ENCODE assay signal across 8 mouse cellular contexts in genomic region chr11:4218637-4219036, GRCm38 (mm10). TPM values are rescaled to one million over a fixed set of nuclear protein-coding genes. Genes with fewer than 3 reads are reported as not detected.
A peak's percentile ranks its signal among the peaks of the same experiment; 100 is the strongest.
DNase-seq lines count a peak whose midpoint lies in the region; ATAC-seq and TF ChIP-seq lines count a peak whose summit lies in the region.

No protein-coding gene starts in this region.

- intact Hi-C loops in heart, postnatal 25 days (cut with DNase I), result loop anchor here (1.0 to 10.0 kb wide), 4 partner anchors 28 to 124 kb away; partner anchors contain the start of genes Ccdc157, Mtfp1, Rnf215 and Sf3a1

- 0 out of 2 replicates have a peak, but pooled peaks cover 10% of the 10 kb centered on the region for H3K4me1 ChIP-seq in heart, embryonic 11.5 days (ENCODE audit: control insufficient read depth, insufficient read depth, low read length)
- peaks cover 87% of the 10 kb centered on the region for H3K4me1 ChIP-seq in E14TG2a.4 (replicated peaks; ENCODE audit: low read depth, low read length)
- H3K4me1 ChIP-seq in forebrain, embryonic 14.5 days (ENCODE audit: control insufficient read depth, insufficient read depth, low read length), result no peaks in the 10 kb centered on the region
- peaks cover 62% of the 10 kb centered on the region for H3K4me1 ChIP-seq in liver, embryonic 15.5 days (replicated peaks)

- no peak for TF ChIP-seq CTCF in E14TG2a.4 (conservative IDR thresholded peaks at IDR 0.05; ENCODE audit: low read length)

- ATAC-seq in heart, embryonic 11.5 days (replicated peaks; ENCODE audit: insufficient number of reproducible peaks, low FRiP score, low TSS enrichment), result no peak
- no peak for ATAC-seq in forebrain, embryonic 14.5 days
- no peak for ATAC-seq in liver, embryonic 15.5 days (ENCODE audit: insufficient read depth)

- 0 out of 2 replicates have a peak, but pooled peaks cover 6% of the 10 kb centered on the region for H3K36me3 ChIP-seq in heart, embryonic 11.5 days (ENCODE audit: control insufficient read depth, insufficient read depth, low read length)
- peaks cover 61% of the 10 kb centered on the region for H3K36me3 ChIP-seq in E14TG2a.4 (ENCODE audit: insufficient read depth, low read length)
- peaks cover 11% of the 10 kb centered on the region for H3K36me3 ChIP-seq in forebrain, embryonic 14.5 days (ENCODE audit: control insufficient read depth, insufficient read depth, low read length)
- H3K36me3 ChIP-seq in liver, embryonic 15.5 days (replicated peaks), result peaks cover 8% of the 10 kb centered on the region

- H3K9ac ChIP-seq in heart, embryonic 11.5 days (ENCODE audit: low read depth, low read length), result peak overlapping the region; percentile 72
- H3K9ac ChIP-seq in forebrain, embryonic 14.5 days (ENCODE audit: low read length), result no peak overlapping the region; the same call in 1 of the 2 replicates
- H3K9ac ChIP-seq in liver, embryonic 15.5 days, result peak overlapping the region; percentile 65

- 5% methylated on average over 6 of the region's 6 CpGs for WGBS in heart, embryonic 11.5 days (ENCODE audit: insufficient replicate concordance)
- 13% methylated on average over 6 of the region's 6 CpGs for WGBS in forebrain, embryonic 14.5 days
- 28% methylated on average over 6 of the region's 6 CpGs for WGBS in liver, embryonic 15.5 days (ENCODE audit: insufficient replicate concordance)

- 0 out of 2 replicates have a peak, but pooled peaks cover 9% of the 10 kb centered on the region for H3K27me3 ChIP-seq in heart, embryonic 11.5 days (ENCODE audit: control insufficient read depth, insufficient read depth, low read length)
- H3K27me3 ChIP-seq in E14TG2a.4 (ENCODE audit: insufficient read depth, low read length), result no peaks in the 10 kb centered on the region
- H3K27me3 ChIP-seq in forebrain, embryonic 14.5 days (replicated peaks; ENCODE audit: control insufficient read depth, insufficient read depth, low read length), result peaks cover 8% of the 10 kb centered on the region; the same call in 1 of the 2 replicates
- peaks cover 21% of the 10 kb centered on the region for H3K27me3 ChIP-seq in liver, embryonic 15.5 days

- 0 out of 2 replicates have a peak, but pooled peaks cover 2% of the 10 kb centered on the region for H3K9me3 ChIP-seq in heart, embryonic 11.5 days (replicated peaks; ENCODE audit: control insufficient read depth, low read length)
- H3K9me3 ChIP-seq in E14TG2a.4 (ENCODE audit: low read length), result no peaks in the 10 kb centered on the region
- H3K9me3 ChIP-seq in forebrain, embryonic 14.5 days (replicated peaks; ENCODE audit: control insufficient read depth, low read length), result no peaks in the 10 kb centered on the region
- H3K9me3 ChIP-seq in liver, embryonic 15.5 days (replicated peaks), result no peaks in the 10 kb centered on the region

- no peak overlapping the region for H3K27ac ChIP-seq in heart, embryonic 11.5 days (ENCODE audit: low read depth, low read length)
- H3K27ac ChIP-seq in forebrain, embryonic 14.5 days (ENCODE audit: low read depth, low read length), result no peak overlapping the region
- H3K27ac ChIP-seq in liver, embryonic 15.5 days (replicated peaks), result no peak overlapping the region

- no peak for DNase-seq in heart, postnatal 25 days (ENCODE audit: low spot score)
- DNase-seq in forebrain, embryonic 14.5 days (ENCODE audit: low spot score), result no peak
- DNase-seq in adrenal gland, adult 18-20 months (ENCODE audit: low spot score in 2 of 2), result no peak
- DNase-seq in right cerebral cortex, postnatal 14 days, result no peak
- DNase-seq in adrenal gland, postnatal 14 days, result no peak

- peak overlapping the region; percentile 98 for H3K4me2 ChIP-seq in heart, embryonic 11.5 days
- H3K4me2 ChIP-seq in forebrain, embryonic 14.5 days (ENCODE audit: low read length), result peak overlapping the region; percentile 72
- peak overlapping the region; percentile 98 for H3K4me2 ChIP-seq in liver, embryonic 15.5 days

- H3K4me3 ChIP-seq in heart, embryonic 11.5 days (ENCODE audit: low read depth, low read length), result peak overlapping the region; percentile 53
- H3K4me3 ChIP-seq in E14TG2a.4 (replicated peaks; ENCODE audit: low read length), result peak overlapping the region; percentile 90
- peak overlapping the region; percentile 38 for H3K4me3 ChIP-seq in forebrain, embryonic 14.5 days (ENCODE audit: low read depth, low read length)
- H3K4me3 ChIP-seq in liver, embryonic 15.5 days (replicated peaks), result peak overlapping the region; percentile 64

RNA-seq across cellular contexts. Expression of gene Castor1, which starts 0.6 kb away (rescaled TPM):
- polyA plus RNA-seq in heart, embryonic 11.5 days (2014; fragmentation: Nextera tagmentation; extraction: Ambion mirVana), result 2.2 and 2.5 TPM in 2 replicates
- 1 to 10 TPM; 3.8 to 7.4 TPM for total RNA-seq in heart, postnatal 25 days (2021)
- 1.6 and 1.8 TPM in 2 replicates for polyA plus RNA-seq in forebrain, embryonic 14.5 days (2014; fragmentation: Nextera tagmentation; extraction: Ambion mirVana)
- 1.5 TPM in 2 replicates for polyA plus RNA-seq in liver, embryonic 15.5 days (2015; fragmentation: Nextera tagmentation; extraction: Ambion mirVana)
- total RNA-seq in adrenal gland, adult 18-20 months (2021), result 1 to 10 TPM; 3.0 to 5.1 TPM
- 6.1 and 8.5 TPM in 2 replicates for total RNA-seq in adrenal gland, postnatal 14 days (2021)

RNA-seq across cellular contexts. Expression of gene Osm, which starts 17.6 kb away (rescaled TPM):
- 0.10 and 0.11 TPM in 2 replicates for polyA plus RNA-seq in heart, embryonic 11.5 days (2014; fragmentation: Nextera tagmentation; extraction: Ambion mirVana)
- total RNA-seq in heart, postnatal 25 days (2021), result not detected
- 0.14 TPM in 1 of 2 replicates, not detected in the other for polyA plus RNA-seq in forebrain, embryonic 14.5 days (2014; fragmentation: Nextera tagmentation; extraction: Ambion mirVana)
- polyA plus RNA-seq in liver, embryonic 15.5 days (2015; fragmentation: Nextera tagmentation; extraction: Ambion mirVana), result 0.50 TPM in 2 replicates
- under 1 TPM in 1 of 2 experiments, not detected in 1; 0.16 TPM for total RNA-seq in adrenal gland, adult 18-20 months (2021)
- 0.41 TPM in 1 of 2 replicates, not detected in the other for total RNA-seq in adrenal gland, postnatal 14 days (2021)

RNA-seq across cellular contexts. Expression of gene Tbc1d10a, which starts 32.0 kb away (rescaled TPM):
- polyA plus RNA-seq in heart, embryonic 11.5 days (2014; fragmentation: Nextera tagmentation; extraction: Ambion mirVana), result 8.5 and 10.1 TPM in 2 replicates
- 10 to 100 TPM in 1 of 2 experiments, 1 to 10 TPM in 1; 9.3 to 10.9 TPM for total RNA-seq in heart, postnatal 25 days (2021)
- polyA plus RNA-seq in forebrain, embryonic 14.5 days (2014; fragmentation: Nextera tagmentation; extraction: Ambion mirVana), result 13.3 and 18.3 TPM in 2 replicates
- polyA plus RNA-seq in liver, embryonic 15.5 days (2015; fragmentation: Nextera tagmentation; extraction: Ambion mirVana), result 7.0 TPM in 2 replicates
- total RNA-seq in adrenal gland, adult 18-20 months (2021), result 10 to 100 TPM; 14.8 to 23.3 TPM
- 15.6 and 18.2 TPM in 2 replicates for total RNA-seq in adrenal gland, postnatal 14 days (2021)

RNA-seq across cellular contexts. Expression of gene Lif, which starts 38.7 kb away (rescaled TPM):
- polyA plus RNA-seq in heart, embryonic 11.5 days (2014; fragmentation: Nextera tagmentation; extraction: Ambion mirVana), result 0.06 and 0.11 TPM in 2 replicates
- total RNA-seq in heart, postnatal 25 days (2021), result under 1 TPM; 0.17 to 0.55 TPM
- polyA plus RNA-seq in forebrain, embryonic 14.5 days (2014; fragmentation: Nextera tagmentation; extraction: Ambion mirVana), result not detected in 2 replicates
- not detected in 2 replicates for polyA plus RNA-seq in liver, embryonic 15.5 days (2015; fragmentation: Nextera tagmentation; extraction: Ambion mirVana)
- under 1 TPM; 0.07 to 0.86 TPM for total RNA-seq in adrenal gland, adult 18-20 months (2021)
- total RNA-seq in adrenal gland, postnatal 14 days (2021), result 0.44 and 0.90 TPM in 2 replicates

RNA-seq across cellular contexts. Expression of gene Sf3a1, which starts 58.5 kb away (rescaled TPM):
- polyA plus RNA-seq in heart, embryonic 11.5 days (2014; fragmentation: Nextera tagmentation; extraction: Ambion mirVana), result 44.7 and 47.9 TPM in 2 replicates
- 10 to 100 TPM; 40.0 to 43.9 TPM for total RNA-seq in heart, postnatal 25 days (2021)
- polyA plus RNA-seq in forebrain, embryonic 14.5 days (2014; fragmentation: Nextera tagmentation; extraction: Ambion mirVana), result 51.5 and 59.3 TPM in 2 replicates
- 19.3 and 19.4 TPM in 2 replicates for polyA plus RNA-seq in liver, embryonic 15.5 days (2015; fragmentation: Nextera tagmentation; extraction: Ambion mirVana)
- total RNA-seq in adrenal gland, adult 18-20 months (2021), result 10 to 100 TPM; 50.3 to 59.9 TPM
- 43.7 and 49.8 TPM in 2 replicates for total RNA-seq in adrenal gland, postnatal 14 days (2021)

Comparison
In these comparisons a context has a peak if more than half of its experiments do, and no peak if none do; other contexts are left out.
1. H3K4me3 ChIP-seq: peak in every context shown above with its lines; median percentile 90 in E14TG2a.4; 64 in liver, embryonic 15.5 days; 53 in heart, embryonic 11.5 days; 38 in forebrain, embryonic 14.5 days.